Mouse (Mus musculus) cerebellum, adult 2 months (tissue): Measurements from ENCODE around the gene Dock9.

ENCODE experiments used
- CTCF ChIP-seq: fragments of 200-500 bp; IDR thresholded peaks from 2 replicates; pipeline ENCODE4 v1.5.1; 2011; ENCODE audit warnings: low read depth, mild to moderate bottlenecking, control low read depth, low read length, moderate library complexity, borderline replicate concordance; ENCODE audit not compliant: insufficient read depth
- POLR2A ChIP-seq: fragments of 200-500 bp; IDR thresholded peaks from 2 replicates; pipeline ENCODE4 v1.6.1; 2011; ENCODE audit warnings: low read length, control low read depth, borderline replicate concordance; ENCODE audit not compliant: insufficient read depth

GRCm38 (mm10) chr14:121579055-121579454 is 218.6 kb downstream of the Dock9 start:
- TF ChIP-seq POLR2A (no peak), CTCF (peak; percentile 65; the same call in 1 of the 2 replicates)
